Mouse (Mus musculus) urinary bladder, postnatal 25 days (tissue): ENCODE measurements around the gene Kcnf1.
"Not testable (repeated sequence)": the region's sequence is repeated elsewhere in the genome, so short reads cannot be mapped to it uniquely, and the experiment has no call there.

Experiments
- DNase-seq: peaks from one replicate; pipeline ENCODE4 v3.0.0; 2022; ENCODE audit warnings: low spot score

The Kcnf1 gene

GRCm38 (mm10) chr12:17159549-17159948, 17.1 kb downstream of the Kcnf1 start:
- DNase-seq, result no peak

GRCm38 (mm10) chr12:17157558-17157957, 19.1 kb downstream of the Kcnf1 start:
- no peak for DNase-seq

GRCm38 (mm10) chr12:17155781-17156180, 20.9 kb downstream of the Kcnf1 start:
- DNase-seq, result no peak

GRCm38 (mm10) chr12:17152840-17153239, 23.8 kb downstream of the Kcnf1 start:
- no peak for DNase-seq

GRCm38 (mm10) chr12:17148920-17149319, 27.8 kb downstream of the Kcnf1 start:
- no peak for DNase-seq

DNA sequence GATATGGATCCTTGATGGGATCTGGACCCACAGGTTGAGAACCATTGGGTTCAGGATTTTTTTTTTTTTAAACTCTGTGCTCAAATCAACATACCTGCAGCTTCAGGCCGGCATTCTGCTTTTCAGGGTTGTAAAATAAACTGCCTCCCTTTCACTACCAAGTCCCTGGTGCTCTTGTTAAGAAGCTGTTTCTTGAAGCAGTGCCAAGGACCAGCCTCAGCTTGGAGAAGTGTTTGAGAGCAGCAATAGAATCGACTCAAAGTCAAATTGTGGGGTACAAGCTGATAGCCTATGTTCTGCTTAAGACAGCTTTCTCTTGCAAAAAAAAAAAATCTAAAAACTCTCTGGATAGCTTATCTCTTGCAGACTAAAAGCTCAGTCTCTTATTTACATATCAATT, 34.9 kb downstream of the Kcnf1 start:
- DNase-seq, result no peak

DNA sequence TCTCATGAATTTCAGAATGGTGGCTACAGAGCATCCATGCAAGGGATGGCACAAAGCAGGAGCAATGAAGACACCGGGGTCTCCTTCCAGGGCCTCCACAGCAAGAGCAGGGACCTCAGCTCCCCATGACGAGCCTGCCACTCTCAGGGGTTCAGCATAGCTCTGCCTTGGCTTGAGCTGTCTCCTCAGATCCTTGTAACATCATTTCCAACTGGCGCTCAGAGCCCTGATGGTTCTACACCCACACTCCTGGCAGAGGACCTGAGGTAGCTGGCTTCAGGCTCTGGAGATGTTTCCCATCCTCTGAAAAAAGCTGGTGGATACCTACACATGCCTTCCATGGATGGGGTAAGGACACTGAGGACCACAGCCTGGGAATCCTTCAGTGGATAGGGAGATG, 36.3 kb downstream of the Kcnf1 start:
- DNase-seq, result no peak

DNA sequence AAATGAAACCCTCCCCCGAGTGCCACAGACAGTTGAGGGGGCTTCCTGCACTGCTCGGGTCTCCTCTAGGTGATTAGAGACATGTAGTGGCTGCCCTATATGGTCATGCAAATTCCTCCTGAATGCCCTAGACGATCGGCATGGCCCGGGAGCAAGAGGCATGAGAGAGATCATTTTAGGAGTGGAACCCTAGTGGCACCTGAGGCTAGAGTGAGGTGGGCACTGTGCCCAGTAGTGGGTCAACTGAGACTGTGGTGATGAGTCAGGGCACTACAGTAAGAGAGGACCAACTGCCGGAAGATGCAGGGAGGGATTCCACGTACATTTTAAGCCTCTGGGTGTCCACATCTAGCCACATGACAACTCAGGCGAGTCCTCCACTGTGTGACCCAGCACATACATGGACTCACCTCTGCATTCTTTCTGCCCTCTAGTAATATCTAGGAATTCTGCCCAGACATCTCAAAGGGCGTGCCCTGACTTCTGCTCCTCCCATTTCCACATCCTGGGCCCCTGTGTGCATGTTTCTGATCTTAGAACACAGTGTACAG, 42.1 kb downstream of the Kcnf1 start:
- DNase-seq, result no peak

DNA sequence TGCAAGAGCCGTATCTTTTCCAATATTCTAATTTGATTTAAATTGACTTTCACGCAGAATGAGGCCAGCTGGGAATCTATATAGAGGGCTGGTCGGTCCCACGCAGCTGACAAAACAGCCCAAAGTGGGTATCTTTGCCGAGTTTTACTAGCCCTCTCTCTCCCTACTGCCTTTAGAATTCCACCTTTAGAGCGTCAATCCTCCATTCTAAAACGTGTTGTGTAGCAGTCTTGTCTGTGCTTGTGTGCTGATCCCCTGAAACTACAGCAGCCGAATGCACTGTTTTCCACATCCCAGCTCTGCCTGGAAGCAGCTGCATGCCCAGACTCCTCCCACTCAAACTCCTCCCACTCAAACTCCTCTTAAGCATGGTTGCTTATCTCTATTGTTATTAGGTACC, 44.4 kb downstream of the Kcnf1 start:
- DNase-seq, result no peak

- DNase-seq, result no peak
Observed at GRCm38 (mm10) chr12:17131563-17131962, 45.1 kb downstream of the Kcnf1 start.

DNA sequence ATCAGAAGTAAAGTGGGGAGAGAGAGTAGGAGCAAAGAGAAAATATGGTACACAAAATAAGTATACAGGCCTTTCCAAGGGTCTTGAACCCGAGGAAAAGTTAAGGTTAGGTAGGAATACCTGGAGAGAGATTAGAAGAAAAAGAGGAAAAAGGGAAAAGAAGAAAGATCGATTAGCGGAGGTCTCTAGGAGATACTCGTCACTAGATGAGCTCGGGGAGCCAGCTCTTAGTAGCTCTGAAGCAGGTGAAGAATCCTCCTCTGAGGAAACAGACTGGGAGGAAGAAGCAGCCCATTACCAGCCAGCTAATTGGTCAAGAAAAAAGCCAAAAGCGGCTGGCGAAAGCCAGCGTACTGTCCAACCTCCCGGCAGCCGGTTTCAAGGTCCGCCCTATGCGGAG, 53.8 kb downstream of the Kcnf1 start:
- not testable (repeated sequence) for DNase-seq
